Mouse (Mus musculus) MEL (cell line): ENCODE measurements around the gene Col19a1. TPM values are rescaled to one million over a fixed set of nuclear protein-coding genes. Genes with fewer than 3 reads are reported as not detected.

Source experiments
- DNase-seq: peaks from one replicate; pipeline ENCODE4 v3.0.0; 2011; ENCODE audit warnings: low read depth, low spot score
- H3K27ac ChIP-seq: 2 replicates; pipeline ENCODE4 v1.5.1; 2012; ENCODE audit warnings: low read depth, mild to moderate bottlenecking, control low read depth, low read length, moderate library complexity; ENCODE audit not compliant: control insufficient read depth
- H3K27me3 ChIP-seq, 2 experiments: fragments of 150-350 bp in 1 of 2; sonication (generic) in 1 of 2; 2 replicates each; pipeline ENCODE4 v1.6.1; 2012; ENCODE audit warnings: low read length in 2 of 2, mild to moderate bottlenecking in 2 of 2, improper control_type of control experiment in 1 of 2, moderate library complexity in 1 of 2; ENCODE audit not compliant: insufficient read depth in 2 of 2, control insufficient read depth in 1 of 2
- H3K36me3 ChIP-seq, 2 experiments: 2 replicates each; pipeline ENCODE4 v1.6.1; 2012 to 2014; ENCODE audit warnings: low read length in 2 of 2, improper control_type of control experiment in 1 of 2, inconsistent platforms in 1 of 2, mild to moderate bottlenecking in 1 of 2; ENCODE audit not compliant: insufficient read depth in 2 of 2, control insufficient read depth in 1 of 2
- H3K4me1 ChIP-seq, 2 experiments: fragments of 150-350 bp in 1 of 2; sonication (generic) in 1 of 2; 2 replicates each; pipeline ENCODE4 v1.6.1; 2012; ENCODE audit warnings: low read length in 2 of 2, improper control_type of control experiment in 1 of 2, mild to moderate bottlenecking in 1 of 2; ENCODE audit not compliant: insufficient read depth in 2 of 2, control insufficient read depth in 1 of 2
- H3K4me3 ChIP-seq, 2 experiments: fragments of 150-350 bp in 1 of 2; sonication (generic) in 1 of 2; 2 replicates each; pipeline ENCODE4 v1.5.1; 2012; ENCODE audit warnings: low read depth in 2 of 2, low read length in 2 of 2, mild to moderate bottlenecking in 2 of 2, moderate library complexity in 2 of 2, control low read depth in 1 of 2, improper control_type of control experiment in 1 of 2; ENCODE audit not compliant: control insufficient read depth in 1 of 2, insufficient read depth in 1 of 2
- H3K79me2 ChIP-seq: 2 replicates; pipeline ENCODE4 v1.6.1; 2012; ENCODE audit warnings: mild to moderate bottlenecking, low read length, moderate library complexity; ENCODE audit not compliant: control insufficient read depth, poor library complexity, insufficient read depth
- H3K9ac ChIP-seq: 2 replicates; pipeline ENCODE4 v1.6.1; 2012; ENCODE audit warnings: low read depth, mild to moderate bottlenecking, control low read depth, low read length, moderate library complexity; ENCODE audit not compliant: control insufficient read depth, poor library complexity, severe bottlenecking
- H3K9me3 ChIP-seq: fragments of 150-350 bp; sonication (generic); replicated peaks from 2 replicates; pipeline ENCODE4 v1.6.1; 2012; ENCODE audit warnings: mild to moderate bottlenecking, low read length, improper control_type of control experiment, moderate library complexity; ENCODE audit not compliant: insufficient read depth
- BHLHE40 ChIP-seq: IDR thresholded peaks from 2 replicates; pipeline ENCODE4 v1.6.1; 2012; ENCODE audit warnings: low read depth, mild to moderate bottlenecking, inconsistent platforms, low read length, improper control_type of control experiment, borderline replicate concordance
- CTCF ChIP-seq, 3 experiments: IDR thresholded peaks in 2 of 3; conservative IDR thresholded peaks in 1 of 3; 2 replicates each; pipeline ENCODE4 v1.5.1; 2011 to 2012; ENCODE audit warnings: low read length in 3 of 3, low read depth in 2 of 3, mild to moderate bottlenecking in 2 of 3, improper control_type of control experiment in 1 of 3, inconsistent platforms in 1 of 3, mixed read lengths in 1 of 3, moderate library complexity in 1 of 3; ENCODE audit not compliant: control insufficient read depth in 1 of 3, insufficient read depth in 1 of 3, poor library complexity in 1 of 3, severe bottlenecking in 1 of 3
- ELF1 ChIP-seq: IDR thresholded peaks from 2 replicates; pipeline ENCODE4 v1.6.1; 2014; ENCODE audit warnings: low read depth, mild to moderate bottlenecking, inconsistent platforms, low read length, improper control_type of control experiment, moderate library complexity
- ETS1 ChIP-seq: IDR thresholded peaks from 2 replicates; pipeline ENCODE4 v1.6.1; 2012; ENCODE audit warnings: low read depth, mild to moderate bottlenecking, inconsistent platforms, low read length, improper control_type of control experiment, moderate library complexity
- GABPA ChIP-seq: IDR thresholded peaks from 2 replicates; pipeline ENCODE4 v1.6.1; 2012; ENCODE audit warnings: low read depth, mild to moderate bottlenecking, inconsistent platforms, low read length, improper control_type of control experiment, moderate library complexity
- KAT2A ChIP-seq: conservative IDR thresholded peaks from 2 replicates; pipeline ENCODE4 v1.6.1; 2012; ENCODE audit warnings: low read depth, low read length, improper control_type of control experiment, inconsistent platforms
- MAZ ChIP-seq: IDR thresholded peaks from 2 replicates; pipeline ENCODE4 v1.6.1; 2012; ENCODE audit warnings: low read depth, mild to moderate bottlenecking, inconsistent platforms, low read length, improper control_type of control experiment
- MYB ChIP-seq: IDR thresholded peaks from 2 replicates; pipeline ENCODE4 v1.6.1; 2011; ENCODE audit warnings: mild to moderate bottlenecking, low read depth, low read length, improper control_type of control experiment
- MYC ChIP-seq: IDR thresholded peaks from 2 replicates; pipeline ENCODE4 v1.6.1; 2011; ENCODE audit warnings: low read depth, mild to moderate bottlenecking, low read length, improper control_type of control experiment, moderate library complexity
- NRF1 ChIP-seq: IDR thresholded peaks from 2 replicates; pipeline ENCODE4 v1.6.1; 2014; ENCODE audit warnings: low read depth, mild to moderate bottlenecking, inconsistent platforms, low read length, improper control_type of control experiment, moderate library complexity; ENCODE audit not compliant: poor library complexity, insufficient read depth, severe bottlenecking
- POLR2A ChIP-seq, 2 experiments: IDR thresholded peaks; 2 replicates each; pipeline ENCODE4 v1.6.1; 2011 to 2012; ENCODE audit warnings: low read length in 2 of 2, mild to moderate bottlenecking in 2 of 2, control low read depth in 1 of 2, improper control_type of control experiment in 1 of 2, low read depth in 1 of 2, moderate library complexity in 1 of 2; ENCODE audit not compliant: control insufficient read depth in 1 of 2, insufficient read depth in 1 of 2, poor library complexity in 1 of 2
- SIN3A ChIP-seq: IDR thresholded peaks from 2 replicates; pipeline ENCODE4 v1.6.1; 2012; ENCODE audit warnings: low read length, improper control_type of control experiment, inconsistent platforms
- SMC3 ChIP-seq: IDR thresholded peaks from 2 replicates; pipeline ENCODE4 v1.6.1; 2011; ENCODE audit warnings: low read depth, low read length, improper control_type of control experiment
- TAL1 ChIP-seq: IDR thresholded peaks from 2 replicates; pipeline ENCODE4 v1.6.1; 2012; ENCODE audit warnings: mild to moderate bottlenecking, inconsistent platforms, low read length, moderate library complexity, mixed read lengths
- USF2 ChIP-seq, 2 experiments: IDR thresholded peaks; 2 replicates each; pipeline ENCODE4 v1.6.1; 2011 to 2012; ENCODE audit warnings: improper control_type of control experiment in 2 of 2, low read length in 2 of 2, borderline replicate concordance in 1 of 2, inconsistent platforms in 1 of 2, low read depth in 1 of 2, mild to moderate bottlenecking in 1 of 2; ENCODE audit not compliant: insufficient read depth in 1 of 2
- ZC3H11A ChIP-seq: IDR thresholded peaks from 2 replicates; pipeline ENCODE4 v1.6.1; 2012; ENCODE audit warnings: low read depth, mild to moderate bottlenecking, inconsistent platforms, low read length, improper control_type of control experiment
- ZKSCAN1 ChIP-seq: IDR thresholded peaks from 2 replicates; pipeline ENCODE4 v1.6.1; 2012; ENCODE audit warnings: low read depth, mild to moderate bottlenecking, inconsistent platforms, low read length, improper control_type of control experiment, moderate library complexity
- ZNF384 ChIP-seq: IDR thresholded peaks from 2 replicates; pipeline ENCODE4 v1.6.1; 2012; ENCODE audit warnings: low read depth, mild to moderate bottlenecking, inconsistent platforms, low read length, improper control_type of control experiment
- polyA plus RNA-seq, 2 experiments: library from polyadenylated mRNA; stranded (reverse) in 1 of 2; unstranded in 1 of 2; fragments of >175 nt in 1 of 2; fragments of >200 nt in 1 of 2; gene quantifications; 2 replicates each; pipeline versions ENCODE4 v1.2.1 to v1.2.4; 2012; ENCODE audit warnings: low replicate concordance in 2 of 2, low read depth in 1 of 2; ENCODE audit not compliant: insufficient read length in 2 of 2, insufficient read depth in 1 of 2, missing spikeins in 1 of 2
- total RNA-seq: library from RNA; depleted of rRNA; stranded (reverse); fragments of 300-350 nt; gene quantifications from 2 replicates; pipeline ENCODE4 v1.2.3, GENCODE M21; 2012

Gene Col19a1
- total and polyA plus RNA-seq, 3 experiments = not detected

DNA sequence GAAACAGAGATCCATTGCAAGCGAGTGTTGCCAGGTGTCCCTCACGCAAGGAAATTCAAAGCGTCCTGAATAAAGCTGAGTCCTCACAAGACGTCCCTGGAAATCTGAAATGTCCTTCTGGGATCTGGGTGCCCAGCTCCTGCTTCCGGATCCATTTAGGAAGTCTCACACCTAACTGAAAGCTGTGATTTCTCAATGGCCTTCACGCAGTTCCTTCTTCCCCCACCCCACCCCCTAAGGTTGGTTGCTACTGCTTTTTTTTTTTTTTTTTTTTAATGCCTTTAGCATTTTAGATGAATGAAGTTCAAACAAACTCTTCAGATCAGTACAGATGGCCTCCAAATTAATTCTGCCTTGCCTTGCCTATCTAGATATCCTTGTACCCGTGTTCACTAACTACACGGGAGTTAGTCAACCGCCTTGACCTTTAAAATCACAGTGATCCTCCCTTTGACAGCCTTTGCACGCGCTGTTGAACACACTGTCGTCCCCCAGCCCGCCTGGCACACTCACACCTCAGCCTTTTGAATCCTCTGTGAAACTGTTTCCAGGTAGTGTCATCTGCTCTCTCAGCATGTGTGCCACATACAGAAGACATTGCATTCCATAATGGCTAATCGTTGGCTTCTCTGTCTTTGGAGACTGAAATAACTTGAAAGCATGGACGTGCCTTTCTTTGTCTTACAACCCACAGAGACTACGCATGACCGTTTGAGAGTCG lies 36.6 kb downstream of the Col19a1 start:
- Histone ChIP-seq H3K4me3 (no peak overlapping the region), H3K9me3 (no peaks in the 10 kb centered on the region), H3K27me3 (no peaks in the 10 kb centered on the region), H3K4me1 (no peaks in the 10 kb centered on the region), H3K79me2 (no peaks in the 10 kb centered on the region), H3K9ac (no peak overlapping the region)
- DNase-seq = no peak
- TF ChIP-seq CTCF (IDR thresholded peaks at IDR 0.05 in 2 of 3, conservative IDR thresholded peaks at IDR 0.05 in 1 of 3; ENCODE audit: control insufficient read depth in 1 of 3, insufficient read depth in 1 of 3, low read depth in 2 of 3, low read length in 3 of 3, poor library complexity in 1 of 3, severe bottlenecking in 1 of 3) (no peak), SIN3A (no peak), USF2 (IDR thresholded peaks at IDR 0.05; ENCODE audit: borderline replicate concordance in 1 of 2, insufficient read depth in 1 of 2, low read depth in 1 of 2, low read length in 2 of 2) (no peak), MYC (no peak), SMC3 (no peak), ZKSCAN1 (no peak), NRF1 (no peak), MYB (no peak), KAT2A (no peak), TAL1 (no peak), GABPA (no peak)
- TF ChIP-seq, all 39 proteins: peak for 0
- no peak overlapping the region for H3K27ac ChIP-seq
- no peaks in the 10 kb centered on the region for H3K36me3 ChIP-seq

DNA sequence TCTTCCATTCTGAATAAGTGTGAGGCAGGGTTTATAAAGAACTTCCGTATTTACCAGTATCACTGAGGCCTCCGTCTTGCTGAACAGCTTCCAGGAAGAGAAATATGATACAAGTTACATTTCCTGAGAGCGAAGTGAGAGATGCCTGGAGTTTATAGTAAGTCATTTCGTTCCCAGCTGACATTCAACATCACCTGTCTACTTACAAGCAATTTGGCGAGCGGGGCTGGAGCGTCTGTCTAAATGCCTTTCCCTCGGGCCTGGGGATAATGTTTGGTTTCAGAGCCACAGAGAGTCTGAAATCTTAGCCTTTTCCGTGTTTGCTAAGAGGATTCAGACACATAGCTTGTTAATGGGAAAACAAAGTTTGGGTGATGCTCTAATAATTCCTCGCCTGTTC lies 37.2 kb downstream of the Col19a1 start:
- H3K4me1 ChIP-seq = no peaks in the 10 kb centered on the region
- H3K27ac ChIP-seq = no peak overlapping the region
- H3K79me2 ChIP-seq = no peaks in the 10 kb centered on the region
- no peaks in the 10 kb centered on the region for H3K36me3 ChIP-seq
- no peaks in the 10 kb centered on the region for H3K27me3 ChIP-seq
- H3K9me3 ChIP-seq = no peaks in the 10 kb centered on the region
- no peak overlapping the region for H3K9ac ChIP-seq
- DNase-seq = no peak
- H3K4me3 ChIP-seq = no peak overlapping the region
- no peak for TF ChIP-seq ETS1
- TF ChIP-seq ZC3H11A = no peak
- TF ChIP-seq ELF1 = no peak
- TF ChIP-seq BHLHE40 = no peak
- no peak for TF ChIP-seq POLR2A (IDR thresholded peaks at IDR 0.05; ENCODE audit: control insufficient read depth in 1 of 2, insufficient read depth in 1 of 2, low read depth in 1 of 2, low read length in 2 of 2, poor library complexity in 1 of 2)
- TF ChIP-seq MYC = no peak
- no peak for TF ChIP-seq ZNF384
- TF ChIP-seq MAZ = no peak
